9 mouse cellular contexts compared by ENCODE assay signal in genomic region chr6:133960713-133961112, GRCm38 (mm10).
DNase-seq lines count a peak whose midpoint lies in the region; ATAC-seq lines count a peak whose summit lies in the region.
"Had no signal": no experiment of that assay in that cellular context is flagged by ENCODE, and none has a peak within 500 bp of the region (broad histone marks: within the 10 kb centered on the region; RNA-seq: fewer than 3 reads in every experiment).

No protein-coding gene starts in this region.

- H3K4me3 ChIP-seq in forebrain, embryonic 14.5 days (ENCODE audit: low read depth, low read length), result no peak overlapping the region
- H3K4me3 ChIP-seq in hindbrain, embryonic 12.5 days, result no peak overlapping the region
- H3K4me3 ChIP-seq: midbrain, embryonic 12.5 days had no signal

- H3K9ac ChIP-seq in forebrain, embryonic 14.5 days (ENCODE audit: low read length), result no peak overlapping the region
- no peak overlapping the region for H3K9ac ChIP-seq in hindbrain, embryonic 12.5 days
- H3K9ac ChIP-seq: midbrain, embryonic 12.5 days had no signal

- no peak overlapping the region for H3K27ac ChIP-seq in forebrain, embryonic 14.5 days (ENCODE audit: low read depth, low read length)
- H3K27ac ChIP-seq in hindbrain, embryonic 12.5 days, result no peak overlapping the region
- H3K27ac ChIP-seq: midbrain, embryonic 12.5 days had no signal

- H3K4me2 ChIP-seq in forebrain, embryonic 14.5 days (ENCODE audit: low read length), result no peak overlapping the region
- no peak overlapping the region for H3K4me2 ChIP-seq in hindbrain, embryonic 12.5 days (replicated peaks)
- H3K4me2 ChIP-seq: midbrain, embryonic 12.5 days had no signal

- no peak for ATAC-seq in cerebellum, adult (ENCODE audit: insufficient number of reproducible peaks, low FRiP score, low TSS enrichment)
- peak; percentile 71 for ATAC-seq in forebrain, embryonic 14.5 days
- 0 out of 2 replicates have a peak, but pooled peaks have one; percentile 52 for ATAC-seq in hindbrain, embryonic 12.5 days (ENCODE audit: low FRiP score)

- no peaks in the 10 kb centered on the region for H3K27me3 ChIP-seq in forebrain, embryonic 14.5 days (replicated peaks; ENCODE audit: control insufficient read depth, insufficient read depth, low read length)
- H3K27me3 ChIP-seq in hindbrain, embryonic 12.5 days, result no peaks in the 10 kb centered on the region
- H3K27me3 ChIP-seq: midbrain, embryonic 12.5 days had no signal

- DNase-seq in cerebellum, adult 11 months, result peak; percentile 43
- DNase-seq in brain, adult 2 months (ENCODE audit: low read depth, low spot score), result peak; percentile 82
- DNase-seq in forebrain, embryonic 14.5 days (ENCODE audit: low spot score), result peak; percentile 89
- peak; percentile 78 to 81 for DNase-seq in layer of hippocampus, postnatal 10 days (ENCODE audit: low spot score in 2 of 2)
- peak; percentile 80 for DNase-seq in mesoderm, embryonic 11.5 days (ENCODE audit: low read depth, low spot score)
- peak; percentile 45 for DNase-seq in skeletal muscle tissue, adult 2 months (ENCODE audit: low read depth, low spot score)

- H3K36me3 ChIP-seq in forebrain, embryonic 14.5 days (ENCODE audit: control insufficient read depth, insufficient read depth, low read length), result no peaks in the 10 kb centered on the region
- H3K36me3 ChIP-seq in hindbrain, embryonic 12.5 days, result no peaks in the 10 kb centered on the region
- H3K36me3 ChIP-seq: midbrain, embryonic 12.5 days had no signal

- no peaks in the 10 kb centered on the region for H3K9me3 ChIP-seq in forebrain, embryonic 14.5 days (replicated peaks; ENCODE audit: control insufficient read depth, low read length)
- H3K9me3 ChIP-seq in hindbrain, embryonic 12.5 days (replicated peaks), result no peaks in the 10 kb centered on the region
- H3K9me3 ChIP-seq: midbrain, embryonic 12.5 days had no signal

- no peaks in the 10 kb centered on the region for H3K4me1 ChIP-seq in forebrain, embryonic 14.5 days (ENCODE audit: control insufficient read depth, insufficient read depth, low read length)
- H3K4me1 ChIP-seq in hindbrain, embryonic 12.5 days, result no peaks in the 10 kb centered on the region
- H3K4me1 ChIP-seq: midbrain, embryonic 12.5 days had no signal

- 28% methylated on average over 7 of the region's 7 CpGs for WGBS in forebrain, embryonic 14.5 days
- WGBS in hindbrain, embryonic 12.5 days, result 29% methylated on average over 7 of the region's 7 CpGs
